Mouse (Mus musculus): ENCODE measurements around the gene Bag1.
"Not testable (repeated sequence)": the region's sequence is repeated elsewhere in the genome, so short reads cannot be mapped to it uniquely, and the experiment has no call there.

The Bag1 gene

GRCm38 (mm10) chr4:40936175-40936839, 11.8 kb downstream of the Bag1 start:
- no peak for DNase-seq (ENCODE audit: low read depth, low spot score)

- not testable (repeated sequence) for DNase-seq (ENCODE audit: low read depth, low spot score)
Measured at GRCm38 (mm10) chr4:40934369-40934768, 13.7 kb downstream of the Bag1 start.

GRCm38 (mm10) chr4:40933694-40934093, 14.4 kb downstream of the Bag1 start:
- DNase-seq (ENCODE audit: low read depth, low spot score) = no peak

GRCm38 (mm10) chr4:40929046-40929445, 19.0 kb downstream of the Bag1 start:
- no peak for DNase-seq (ENCODE audit: low read depth, low spot score)

- no peak for DNase-seq (ENCODE audit: low read depth, low spot score)
Measured at GRCm38 (mm10) chr4:40925568-40925967, 22.5 kb downstream of the Bag1 start.

- no peak for DNase-seq (ENCODE audit: low read depth, low spot score)
Measured at GRCm38 (mm10) chr4:40923087-40923651, 24.9 kb downstream of the Bag1 start.

- DNase-seq (ENCODE audit: low read depth, low spot score) = no peak
Measured at GRCm38 (mm10) chr4:40921288-40921687, 26.8 kb downstream of the Bag1 start.

- no peak for DNase-seq (ENCODE audit: low read depth, low spot score)
Measured at GRCm38 (mm10) chr4:40920576-40920975, 27.5 kb downstream of the Bag1 start.

GRCm38 (mm10) chr4:40919785-40920184, 28.3 kb downstream of the Bag1 start, which contains the start of gene Spink4:
Spink4 (plus strand) TSS chr4:40920052.
- DNase-seq (ENCODE audit: low read depth, low spot score) = no peak

- no peak for DNase-seq (ENCODE audit: low read depth, low spot score)
Measured at GRCm38 (mm10) chr4:40916592-40917155, 31.4 kb downstream of the Bag1 start.

GRCm38 (mm10) chr4:40915947-40916346, 32.1 kb downstream of the Bag1 start:
- no peak for DNase-seq (ENCODE audit: low read depth, low spot score)

GRCm38 (mm10) chr4:40914287-40914867, 33.7 kb downstream of the Bag1 start:
- DNase-seq (ENCODE audit: low read depth, low spot score) = peak; percentile 21

GRCm38 (mm10) chr4:40908261-40908969, 39.7 kb downstream of the Bag1 start:
- no peak for DNase-seq (ENCODE audit: low read depth, low spot score)

GRCm38 (mm10) chr4:40906298-40906697, 41.8 kb downstream of the Bag1 start:
- peak; percentile 76 for DNase-seq (ENCODE audit: low read depth, low spot score)

GRCm38 (mm10) chr4:40900612-40901011, 47.5 kb downstream of the Bag1 start:
- no peak for DNase-seq (ENCODE audit: low read depth, low spot score)

- no peak for DNase-seq (ENCODE audit: low read depth, low spot score)
Measured at GRCm38 (mm10) chr4:40900071-40900470, 48.0 kb downstream of the Bag1 start.

- DNase-seq (ENCODE audit: low read depth, low spot score) = no peak
Measured at GRCm38 (mm10) chr4:40899264-40899663, 48.8 kb downstream of the Bag1 start.

- DNase-seq (ENCODE audit: low read depth, low spot score) = no peak
Measured at GRCm38 (mm10) chr4:40898476-40899044, 49.5 kb downstream of the Bag1 start.

- no peak for DNase-seq (ENCODE audit: low read depth, low spot score)
Measured at GRCm38 (mm10) chr4:40895646-40896045, 52.4 kb downstream of the Bag1 start.

- DNase-seq (ENCODE audit: low read depth, low spot score) = no peak
Measured at GRCm38 (mm10) chr4:40895118-40895517, 53.0 kb downstream of the Bag1 start.

- no peak for DNase-seq (ENCODE audit: low read depth, low spot score)
Measured at GRCm38 (mm10) chr4:40891206-40891605, 56.9 kb downstream of the Bag1 start.

GRCm38 (mm10) chr4:40889983-40890382, 58.1 kb downstream of the Bag1 start:
- no peak for DNase-seq (ENCODE audit: low read depth, low spot score)

Data from 3T3-L1 (cell line).